Mouse (Mus musculus) bone marrow, adult 2 months (tissue): ENCODE measurements around the gene Tas2r143.

Source experiments
- CTCF ChIP-seq: fragments of 200-500 bp; IDR thresholded peaks from 2 replicates; pipeline ENCODE4 v1.5.1; 2011; ENCODE audit warnings: low read length, control low read depth; ENCODE audit not compliant: control insufficient read depth, insufficient read depth
- POLR2A ChIP-seq: fragments of 200-500 bp; IDR thresholded peaks from 2 replicates; pipeline ENCODE4 v1.6.1; 2011; ENCODE audit warnings: low read depth, mild to moderate bottlenecking, control low read depth, low read length, borderline replicate concordance; ENCODE audit not compliant: control insufficient read depth

DNA sequence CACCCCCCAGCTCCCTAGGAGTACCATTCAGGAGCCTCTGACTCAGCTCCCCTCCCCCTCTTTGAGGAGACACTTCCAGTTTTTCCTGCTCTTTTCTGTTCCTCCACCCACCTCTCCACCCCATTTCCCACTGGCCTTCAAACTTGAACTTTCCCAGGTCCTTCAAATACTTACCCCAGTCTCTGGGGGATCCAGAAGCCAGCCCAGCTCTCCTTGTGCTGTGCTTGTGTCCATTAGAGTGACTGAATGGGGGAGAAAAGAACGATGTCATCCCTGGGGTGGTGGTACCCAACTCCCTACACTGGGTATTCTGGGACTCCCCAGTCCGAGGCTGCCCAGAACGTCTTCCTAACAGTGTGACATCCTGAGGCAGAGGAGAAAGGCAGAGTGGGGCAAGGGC, 28.0 kb upstream of the Tas2r143 start:
- no peak for TF ChIP-seq CTCF
- no peak for TF ChIP-seq POLR2A
